Mouse (Mus musculus): Measurements from ENCODE around the gene Fbxo48.

DNA sequence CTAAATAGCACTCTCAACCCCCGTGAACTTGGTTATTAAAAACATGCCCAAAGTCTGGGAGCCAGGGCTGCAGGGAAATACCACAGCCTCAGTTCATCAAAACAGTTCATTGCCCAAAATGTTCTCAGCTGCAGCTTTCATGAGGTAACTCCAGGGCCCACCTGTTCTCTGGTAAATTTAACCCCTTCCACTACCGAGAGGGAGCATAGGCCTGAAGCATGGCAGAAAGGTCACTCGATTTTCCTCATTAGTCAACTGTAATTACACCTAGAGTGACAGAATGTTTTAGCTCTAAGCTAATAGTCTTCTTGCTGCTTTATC lies 46.2 kb upstream of the Fbxo48 start:
- TF ChIP-seq CTCF (IDR thresholded peaks at IDR 0.05; ENCODE audit: borderline replicate concordance, control insufficient read depth, extremely low read depth, insufficient read depth, low read length, poor library complexity) (no peak), POLR2A (IDR thresholded peaks at IDR 0.05; ENCODE audit: control insufficient read depth, extremely low read depth, insufficient read depth, low read length, poor library complexity) (no peak)

Measured in thymus, adult 2 months (tissue).